Mouse (Mus musculus): ENCODE measurements around the gene Akap2.
A peak's percentile ranks its signal among the peaks of the same experiment; 100 is the strongest.

Gene Akap2

GRCm38 (mm10) chr4:57906708-57907107, 189.3 kb downstream of the Akap2 start:
- DNase-seq (ENCODE audit: low read depth, low spot score): no peak

GRCm38 (mm10) chr4:57908860-57909259, 191.4 kb downstream of the Akap2 start:
- no peak for DNase-seq (ENCODE audit: low read depth, low spot score)

- DNase-seq (ENCODE audit: low read depth, low spot score): no peak
These were observed 195.6 kb downstream of the Akap2 start for GRCm38 (mm10) chr4:57913021-57913420.

GRCm38 (mm10) chr4:57914193-57915190, 197.0 kb downstream of the Akap2 start:
- DNase-seq (ENCODE audit: low read depth, low spot score): no peak

GRCm38 (mm10) chr4:57915216-57915965, 197.9 kb downstream of the Akap2 start:
- DNase-seq (ENCODE audit: low read depth, low spot score): peak; percentile 30

- no peak for DNase-seq (ENCODE audit: low read depth, low spot score)
These were observed 198.8 kb downstream of the Akap2 start, which contains the start of gene D630039A03Rik for GRCm38 (mm10) chr4:57916201-57916661. Gene D630039A03Rik (minus strand): TSS chr4:57916297.

GRCm38 (mm10) chr4:57916711-57917110, 199.3 kb downstream of the Akap2 start:
- DNase-seq (ENCODE audit: low read depth, low spot score): no peak

GRCm38 (mm10) chr4:57919494-57920423, 202.3 kb downstream of the Akap2 start:
- no peak for DNase-seq (ENCODE audit: low read depth, low spot score)

GRCm38 (mm10) chr4:57920522-57920921, 203.1 kb downstream of the Akap2 start:
- no peak for DNase-seq (ENCODE audit: low read depth, low spot score)

- DNase-seq (ENCODE audit: low read depth, low spot score): no peak
These were observed 204.7 kb downstream of the Akap2 start for GRCm38 (mm10) chr4:57922171-57922570.

GRCm38 (mm10) chr4:57924556-57925071, 207.2 kb downstream of the Akap2 start:
- DNase-seq (ENCODE audit: low read depth, low spot score): no peak

GRCm38 (mm10) chr4:57927464-57928205, 210.2 kb downstream of the Akap2 start:
- DNase-seq (ENCODE audit: low read depth, low spot score): no peak

GRCm38 (mm10) chr4:57930559-57931170, 213.2 kb downstream of the Akap2 start:
- DNase-seq (ENCODE audit: low read depth, low spot score): no peak

- DNase-seq (ENCODE audit: low read depth, low spot score): no peak
These were observed 216.7 kb downstream of the Akap2 start for GRCm38 (mm10) chr4:57934181-57934580.

- no peak for DNase-seq (ENCODE audit: low read depth, low spot score)
These were observed 219.8 kb downstream of the Akap2 start for GRCm38 (mm10) chr4:57937292-57937691.

GRCm38 (mm10) chr4:57940631-57941030, 223.2 kb downstream of the Akap2 start:
- DNase-seq (ENCODE audit: low read depth, low spot score): no peak

GRCm38 (mm10) chr4:57942892-57943291, 225.4 kb downstream of the Akap2 start:
- no peak for DNase-seq (ENCODE audit: low read depth, low spot score)

Measured in skeletal muscle tissue, adult 2 months (tissue).